Comparison of ENCODE assay signal across 14 mouse cellular contexts in the genomic region with DNA sequence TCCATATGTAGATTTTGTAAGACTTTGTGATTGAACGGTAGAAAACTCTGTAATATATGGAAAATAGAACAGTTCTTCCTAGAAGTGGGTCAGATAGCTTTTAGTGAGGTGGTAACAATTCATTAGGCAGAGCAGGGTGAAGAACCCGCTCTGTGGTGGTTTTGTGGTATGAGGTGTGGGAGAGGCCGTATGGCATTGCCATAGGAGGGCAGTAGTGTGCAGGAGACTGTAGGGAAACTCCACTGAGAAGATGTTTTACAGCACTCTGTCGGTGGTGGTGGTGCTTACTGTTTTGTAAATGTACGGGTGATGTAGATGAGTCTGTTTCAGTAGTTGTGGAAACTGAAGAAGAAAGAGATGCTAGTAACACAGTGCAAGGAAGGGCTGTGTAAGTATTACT. TPM values are rescaled to one million over a fixed set of nuclear protein-coding genes. Genes with fewer than 3 reads are reported as not detected.
DNase-seq lines count a peak whose midpoint lies in the region; ATAC-seq and TF ChIP-seq lines count a peak whose summit lies in the region.
"Had no signal": no experiment of that assay in that cellular context is flagged by ENCODE, and none has a peak within 500 bp of the region (broad histone marks: within the 10 kb centered on the region; RNA-seq: fewer than 3 reads in every experiment).

No protein-coding gene starts in this region.

- no peak overlapping the region for H3K27ac ChIP-seq in left cerebral cortex, adult 2 months
- H3K27ac ChIP-seq in midbrain, embryonic 15.5 days, result no peak overlapping the region
- H3K27ac ChIP-seq: embryonic facial prominence, embryonic 12.5 days; hindbrain, embryonic 14.5 days; limb, embryonic 13.5 days had no signal

- no peaks in the 10 kb centered on the region for H3K4me1 ChIP-seq in midbrain, embryonic 15.5 days
- H3K4me1 ChIP-seq: embryonic facial prominence, embryonic 12.5 days; limb, embryonic 13.5 days had no signal

- no peak for ATAC-seq in CD4-positive, CD25-positive, alpha-beta regulatory T cell, adult 4 months
- no peak for ATAC-seq in midbrain, embryonic 15.5 days (replicated peaks)

- no peak overlapping the region for H3K4me3 ChIP-seq in left cerebral cortex, adult 2 months
- H3K4me3 ChIP-seq in midbrain, embryonic 15.5 days, result no peak overlapping the region
- H3K4me3 ChIP-seq: embryonic facial prominence, embryonic 12.5 days; limb, embryonic 13.5 days had no signal

- WGBS in midbrain, embryonic 15.5 days, result 77% methylated on average over 5 of the region's 5 CpGs

- TF ChIP-seq CTCF in left cerebral cortex, adult 2 months (IDR thresholded peaks at IDR 0.05), result peak; percentile 16

- intact Hi-C loops in left cerebral cortex, adult 2 months (cut with DNase I), result no loop called here

- H3K9ac ChIP-seq in midbrain, embryonic 15.5 days, result no peak overlapping the region
- H3K9ac ChIP-seq: embryonic facial prominence, embryonic 12.5 days; hindbrain, embryonic 14.5 days; limb, embryonic 13.5 days had no signal

- peak; percentile 24 for DNase-seq in CD4-positive, CD25-positive, alpha-beta regulatory T cell, adult 2 months (ENCODE audit: low read depth, low spot score)
- no peak for DNase-seq in left cerebral cortex, adult 2 months (ENCODE audit: extremely low spot score in 1 of 2, low spot score in 2 of 2)
- DNase-seq in left cerebral cortex, adult 18-20 months (ENCODE audit: low spot score in 2 of 2), result no peak
- peak; percentile 55 for DNase-seq in ES-CJ7 (ENCODE audit: low read depth, low spot score)
- peak; percentile 20 for DNase-seq in induced T-regulatory cell, adult 2 months (ENCODE audit: low read depth)
- DNase-seq in adrenal gland, adult 2 months, result no peak
- DNase-seq: cerebellum, postnatal 36 days; kidney, postnatal 25 days; lung, postnatal 10 days had no signal

- H3K36me3 ChIP-seq in midbrain, embryonic 15.5 days (replicated peaks), result peaks cover 69% of the 10 kb centered on the region

- H3K4me2 ChIP-seq in midbrain, embryonic 15.5 days, result no peak overlapping the region
- H3K4me2 ChIP-seq: embryonic facial prominence, embryonic 12.5 days; hindbrain, embryonic 14.5 days; limb, embryonic 13.5 days had no signal

- no peaks in the 10 kb centered on the region for H3K9me3 ChIP-seq in midbrain, embryonic 15.5 days
- H3K9me3 ChIP-seq: embryonic facial prominence, embryonic 12.5 days; limb, embryonic 13.5 days had no signal

- no peaks in the 10 kb centered on the region for H3K27me3 ChIP-seq in midbrain, embryonic 15.5 days (replicated peaks)
- H3K27me3 ChIP-seq: embryonic facial prominence, embryonic 12.5 days; limb, embryonic 13.5 days had no signal

RNA-seq across cellular contexts. Expression of a gene that starts 20.2 kb away (rescaled TPM):
- 10 to 100 TPM; 53.9 to 67.1 TPM for polyA plus RNA-seq in CD4-positive, CD25-positive, alpha-beta regulatory T cell, adult 4 months (2017; shearing (Covaris generic))
- 10 to 100 TPM; 43.0 to 47.6 TPM for total RNA-seq in left cerebral cortex, adult 2 months (2021)
- total RNA-seq in left cerebral cortex, adult 18-20 months (2021), result 10 to 100 TPM; 44.0 to 45.3 TPM
- 10 to 100 TPM; 67.5 to 95.1 TPM for total RNA-seq in adrenal gland, adult 2 months (2021)
- polyA plus RNA-seq in adrenal gland, adult 2 months (2012; rRNA removed), result 20.7 and 37.6 TPM in 2 replicates
- polyA plus RNA-seq in midbrain, embryonic 15.5 days (2015; fragmentation: Nextera tagmentation; extraction: Ambion mirVana), result 63.8 and 65.2 TPM in 2 replicates

RNA-seq across cellular contexts. Expression of a gene that starts 20.3 kb away (rescaled TPM):
- polyA plus RNA-seq in CD4-positive, CD25-positive, alpha-beta regulatory T cell, adult 4 months (2017; shearing (Covaris generic)), result 1 to 10 TPM; 2.2 to 5.7 TPM
- 10 to 100 TPM; 21.6 to 27.6 TPM for total RNA-seq in left cerebral cortex, adult 2 months (2021)
- 10 to 100 TPM; 21.2 to 23.1 TPM for total RNA-seq in left cerebral cortex, adult 18-20 months (2021)
- total RNA-seq in adrenal gland, adult 2 months (2021), result 10 to 100 TPM; 28.7 to 29.5 TPM
- polyA plus RNA-seq in adrenal gland, adult 2 months (2012; rRNA removed), result 30.2 and 31.6 TPM in 2 replicates
- polyA plus RNA-seq in midbrain, embryonic 15.5 days (2015; fragmentation: Nextera tagmentation; extraction: Ambion mirVana), result 36.1 and 37.5 TPM in 2 replicates

Comparison
In these comparisons a context has a peak if more than half of its experiments do, and no peak if none do; other contexts are left out.
1. DNase-seq: peak in CD4-positive, CD25-positive, alpha-beta regulatory T cell, adult 2 months (single experiment), ES-CJ7 (single experiment) and induced T-regulatory cell, adult 2 months (single experiment); none in left cerebral cortex, adult 2 months (0 of 2), left cerebral cortex, adult 18-20 months (0 of 2) and adrenal gland, adult 2 months (single experiment).